Mouse (Mus musculus): ENCODE data around the gene F10.

- TF ChIP-seq CTCF (IDR thresholded peaks at IDR 0.05; ENCODE audit: borderline replicate concordance, extremely low read depth, insufficient read depth, insufficient read length) (no peak), POLR2A (IDR thresholded peaks at IDR 0.05; ENCODE audit: borderline replicate concordance, extremely low read depth, insufficient read depth, insufficient read length, poor library complexity, severe bottlenecking) (no peak)
These were observed 23.5 kb downstream of the F10 start, which contains the start of gene Proz for GRCm38 (mm10) chr8:13060441-13061150.
